Mouse (Mus musculus) forebrain, postnatal 0 days (tissue): ENCODE measurements around the gene Mms19. TPM values are rescaled to one million over a fixed set of nuclear protein-coding genes. Genes with fewer than 3 reads are reported as not detected.

Source experiments
- ATAC-seq: fragments of 200-750 bp; cut with Nextera tagmentation; 2 replicates; pipeline ENCODE4 v1.8.0; 2017; ENCODE audit warnings: mild to moderate bottlenecking, moderate library complexity
- DNase-seq: peaks from one replicate; pipeline ENCODE4 v3.0.0-alpha.2; 2015
- H3K27ac ChIP-seq: fragments of 300-500 bp; sonication (generic); 2 replicates; pipeline ENCODE4 v1.5.1; 2014; ENCODE audit warnings: low read depth, mild to moderate bottlenecking, antibody characterized with exemption, low read length, moderate library complexity, mixed read lengths
- H3K27me3 ChIP-seq: fragments of 300-500 bp; sonication (generic); 2 replicates; pipeline ENCODE4 v1.6.1; 2014; ENCODE audit warnings: mild to moderate bottlenecking, low read length, mixed read lengths; ENCODE audit not compliant: insufficient read depth
- H3K36me3 ChIP-seq: fragments of 300-500 bp; sonication (generic); 2 replicates; pipeline ENCODE4 v1.6.1; 2014; ENCODE audit warnings: mild to moderate bottlenecking, moderate library complexity; ENCODE audit not compliant: insufficient read depth
- H3K4me1 ChIP-seq: fragments of 300-500 bp; sonication (generic); 2 replicates; pipeline ENCODE4 v1.6.1; 2014; ENCODE audit warnings: antibody characterized with exemption; ENCODE audit not compliant: insufficient read depth
- H3K4me2 ChIP-seq: fragments of 300-500 bp; sonication (generic); 2 replicates; pipeline ENCODE4 v1.6.1; 2014; ENCODE audit warnings: low read depth, mild to moderate bottlenecking, moderate library complexity
- H3K4me3 ChIP-seq: fragments of 300-500 bp; sonication (generic); 2 replicates; pipeline ENCODE4 v1.5.1; 2014; ENCODE audit warnings: low read depth, low read length, mixed read lengths
- H3K9ac ChIP-seq: fragments of 300-500 bp; sonication (generic); 2 replicates; pipeline ENCODE4 v1.6.1; 2014; ENCODE audit warnings: mild to moderate bottlenecking
- H3K9me3 ChIP-seq: fragments of 300-500 bp; sonication (generic); 2 replicates; pipeline ENCODE4 v1.6.1; 2016; ENCODE audit warnings: low read length
- CTCF ChIP-seq: sonication (generic); IDR thresholded peaks from 2 replicates; pipeline ENCODE4 v1.5.1; 2016; ENCODE audit warnings: antibody characterized with exemption, control low read depth, low read depth
- WGBS: fragments of 180-500 bp; shearing (Covaris S2); extraction: QIAGEN DNeasy Blood & Tissue Kit; methylation state at CpG from one replicate; pipeline ENCODE4 v1.1.7; 2014; 5-methylcytosine and 5-hydroxymethylcytosine counted together
- polyA plus RNA-seq: library from polyadenylated mRNA; unstranded; fragments of >200 nt; fragmentation: Nextera tagmentation; extraction: Ambion mirVana; gene quantifications from 2 replicates; pipeline ENCODE4 v1.2.1, GENCODE M21; 2015
- total RNA-seq: library from RNA; depleted of rRNA; stranded (reverse); fragments of >200 nt; gene quantifications from 2 replicates; pipeline ENCODE4 v1.2.3, GENCODE M21; 2014

The Mms19 gene
- total and polyA plus RNA-seq, 2 experiments from 2014 or later = 25.8 to 66.5 TPM

GRCm38 (mm10) chr19:41973891-41974794 is 6.8 kb downstream of the Mms19 start:
- DNase-seq (peak; percentile 23), ATAC-seq (peak; percentile 69)
- Histone ChIP-seq H3K27ac (0 out of 2 replicates have a peak overlapping the region, but pooled peaks have one; percentile 21), H3K4me2 (no peak overlapping the region), H3K4me3 (no peak overlapping the region), H3K27me3 (no peaks in the 10 kb centered on the region), H3K9ac (no peak overlapping the region), H3K36me3 (peaks cover 8% of the 10 kb centered on the region; the same call in 1 of the 2 replicates), H3K4me1 (no peaks in the 10 kb centered on the region), H3K9me3 (no peaks in the 10 kb centered on the region)
- 47% methylated on average over 13 of the region's 13 CpGs for WGBS
- TF ChIP-seq CTCF = no peak

GRCm38 (mm10) chr19:41969618-41970017 is 11.3 kb downstream of the Mms19 start:
- Histone ChIP-seq H3K4me3 (no peak overlapping the region), H3K9me3 (no peaks in the 10 kb centered on the region), H3K4me2 (no peak overlapping the region), H3K4me1 (no peaks in the 10 kb centered on the region), H3K27ac (no peak overlapping the region), H3K27me3 (no peaks in the 10 kb centered on the region), H3K9ac (no peak overlapping the region), H3K36me3 (peaks cover 40% of the 10 kb centered on the region)
- ATAC-seq (no peak), DNase-seq (no peak)
- 97% methylated on average over 7 of the region's 7 CpGs for WGBS
- TF ChIP-seq CTCF = no peak

GRCm38 (mm10) chr19:41953574-41953973 is 27.4 kb downstream of the Mms19 start:
- ATAC-seq (no peak), DNase-seq (no peak)
- 92% methylated on average over 3 of the region's 3 CpGs for WGBS
- H3K27me3 ChIP-seq = no peaks in the 10 kb centered on the region
- H3K4me2 ChIP-seq = no peak overlapping the region
- TF ChIP-seq CTCF = no peak
- no peaks in the 10 kb centered on the region for H3K4me1 ChIP-seq
- H3K4me3 ChIP-seq = no peak overlapping the region
- H3K36me3 ChIP-seq = peaks cover 81% of the 10 kb centered on the region
- H3K9me3 ChIP-seq = no peaks in the 10 kb centered on the region
- H3K27ac ChIP-seq = no peak overlapping the region
- no peak overlapping the region for H3K9ac ChIP-seq

- ATAC-seq = peak; percentile 54
These were observed 28.7 kb downstream of the Mms19 start for GRCm38 (mm10) chr19:41952287-41952686.

GRCm38 (mm10) chr19:41943841-41944240 is 37.1 kb downstream of the Mms19 start:
- 93% methylated on average over 7 of the region's 7 CpGs for WGBS
- Histone ChIP-seq H3K9me3 (no peaks in the 10 kb centered on the region), H3K27ac (no peak overlapping the region), H3K4me3 (no peak overlapping the region), H3K9ac (no peak overlapping the region), H3K4me1 (no peaks in the 10 kb centered on the region), H3K27me3 (no peaks in the 10 kb centered on the region), H3K4me2 (no peak overlapping the region), H3K36me3 (peaks cover 84% of the 10 kb centered on the region)
- DNase-seq (no peak), ATAC-seq (no peak)
- TF ChIP-seq CTCF = no peak

More at GRCm38 (mm10) chr19:41952287-41952686, 28.7 kb downstream of the Mms19 start:
- Histone ChIP-seq H3K4me3 (no peak overlapping the region), H3K4me1 (no peaks in the 10 kb centered on the region), H3K9ac (no peak overlapping the region), H3K4me2 (no peak overlapping the region), H3K9me3 (no peaks in the 10 kb centered on the region), H3K27me3 (no peaks in the 10 kb centered on the region), H3K36me3 (peaks cover 78% of the 10 kb centered on the region), H3K27ac (no peak overlapping the region)
- DNase-seq = peak; percentile 30
- TF ChIP-seq CTCF = peak; percentile 52; the same call in 1 of the 2 replicates
- 86% methylated on average over 4 of the region's 4 CpGs for WGBS

GRCm38 (mm10) chr19:41938539-41938938 is 42.4 kb downstream of the Mms19 start:
- H3K9ac ChIP-seq = no peak overlapping the region
- H3K4me3 ChIP-seq = no peak overlapping the region
- peaks cover 7% of the 10 kb centered on the region; the same call in 1 of the 2 replicates for H3K4me1 ChIP-seq
- H3K27ac ChIP-seq = no peak overlapping the region
- H3K9me3 ChIP-seq = no peaks in the 10 kb centered on the region
- DNase-seq (no peak), ATAC-seq (no peak)
- H3K4me2 ChIP-seq = no peak overlapping the region
- H3K36me3 ChIP-seq = peaks cover 60% of the 10 kb centered on the region
- TF ChIP-seq CTCF = no peak
- H3K27me3 ChIP-seq = no peaks in the 10 kb centered on the region
- 93% methylated on average over 5 of the region's 5 CpGs for WGBS

GRCm38 (mm10) chr19:41935921-41936320 is 45.0 kb downstream of the Mms19 start:
- WGBS = 87% methylated on average over 1 of the region's 1 CpGs
- no peak overlapping the region for H3K27ac ChIP-seq

More at GRCm38 (mm10) chr19:41935921-41936320, 45.0 kb downstream of the Mms19 start:
- peaks cover 37% of the 10 kb centered on the region for H3K36me3 ChIP-seq
- H3K4me2 ChIP-seq = no peak overlapping the region
- no peak overlapping the region for H3K9ac ChIP-seq
- H3K4me3 ChIP-seq = no peak overlapping the region
- TF ChIP-seq CTCF = no peak
- no peaks in the 10 kb centered on the region for H3K27me3 ChIP-seq
- DNase-seq = no peak
- ATAC-seq = no peak
- H3K4me1 ChIP-seq = peaks cover 10% of the 10 kb centered on the region; the same call in 1 of the 2 replicates
- H3K9me3 ChIP-seq = no peaks in the 10 kb centered on the region
